Mouse (Mus musculus) liver, adult 2 months (tissue): Measurements from ENCODE around the gene Wdr60.

ENCODE experiments used
- CTCF ChIP-seq: fragments of 200-500 bp; IDR thresholded peaks from 2 replicates; pipeline ENCODE4 v1.5.1; 2011; ENCODE audit warnings: low read depth, low read length, control low read depth
- POLR2A ChIP-seq: fragments of 200-500 bp; IDR thresholded peaks from 2 replicates; pipeline ENCODE4 v1.6.1; 2011; ENCODE audit warnings: low read length, control low read depth; ENCODE audit not compliant: insufficient read depth; ENCODE audit errors: extremely low read depth

DNA sequence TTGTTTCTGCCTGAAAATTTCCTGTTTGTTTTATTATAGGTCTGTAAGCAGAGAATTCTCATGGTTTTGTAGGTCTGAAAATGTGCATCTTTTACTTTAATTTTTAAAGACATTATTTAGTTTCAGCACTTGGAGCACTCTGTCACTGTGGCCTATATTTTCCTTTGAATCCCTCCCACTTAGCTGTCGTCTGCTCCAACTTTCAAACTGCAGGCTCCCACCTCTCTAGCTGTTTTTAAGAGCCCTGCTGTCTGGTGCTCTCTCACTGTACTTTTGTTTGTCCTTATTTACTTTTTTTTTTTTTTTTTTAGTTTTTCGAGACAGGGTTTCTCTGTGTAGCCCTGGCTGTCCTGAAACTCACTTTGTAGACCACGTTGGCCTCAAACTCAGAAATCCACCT lies 24.0 kb downstream of the Wdr60 start:
- TF ChIP-seq CTCF (no peak), POLR2A (no peak)
